Mouse (Mus musculus) liver, adult 2 months (tissue): Measurements from ENCODE around the gene Vwa7. TPM values are rescaled to one million over a fixed set of nuclear protein-coding genes. Genes with fewer than 3 reads are reported as not detected.

Source experiments
- DNase-seq: peaks from one replicate; pipeline ENCODE4 v3.0.0-alpha.2; 2011; ENCODE audit warnings: low read depth, low spot score; ENCODE audit errors: extremely low read depth
- H3K27ac ChIP-seq: fragments of 200-500 bp; replicated peaks from 2 replicates; pipeline ENCODE4 v1.5.1; 2012; ENCODE audit warnings: low read depth, mild to moderate bottlenecking, control low read depth, inconsistent platforms, low read length; ENCODE audit not compliant: insufficient read depth
- H3K27me3 ChIP-seq: fragments of 200-500 bp; 2 replicates; pipeline ENCODE4 v1.6.1; 2012; ENCODE audit warnings: mild to moderate bottlenecking, moderate library complexity, low read length, inconsistent platforms; ENCODE audit not compliant: control insufficient read depth, insufficient read depth
- H3K36me3 ChIP-seq: fragments of 200-500 bp; 2 replicates; pipeline ENCODE4 v1.6.1; 2012; ENCODE audit warnings: low read length, inconsistent platforms; ENCODE audit not compliant: control insufficient read depth, insufficient read depth
- H3K4me1 ChIP-seq: fragments of 200-500 bp; 2 replicates; pipeline ENCODE4 v1.6.1; 2011; ENCODE audit warnings: low read length; ENCODE audit not compliant: control insufficient read depth, insufficient read depth
- H3K4me3 ChIP-seq: fragments of 200-500 bp; 2 replicates; pipeline ENCODE4 v1.5.1; 2011; ENCODE audit warnings: low read depth, mild to moderate bottlenecking, control low read depth, low read length, moderate library complexity; ENCODE audit not compliant: insufficient read depth
- H3K79me2 ChIP-seq: fragments of 200-500 bp; 2 replicates; pipeline ENCODE4 v1.6.1; 2012; ENCODE audit warnings: inconsistent platforms, mild to moderate bottlenecking, low read length, moderate library complexity; ENCODE audit not compliant: control insufficient read depth, insufficient read depth
- H3K9ac ChIP-seq: fragments of 200-500 bp; 2 replicates; pipeline ENCODE4 v1.6.1; 2012; ENCODE audit warnings: low read depth, mild to moderate bottlenecking, control low read depth, inconsistent platforms, low read length
- CTCF ChIP-seq: fragments of 200-500 bp; IDR thresholded peaks from 2 replicates; pipeline ENCODE4 v1.5.1; 2011; ENCODE audit warnings: low read depth, low read length, control low read depth
- POLR2A ChIP-seq: fragments of 200-500 bp; IDR thresholded peaks from 2 replicates; pipeline ENCODE4 v1.6.1; 2011; ENCODE audit warnings: low read length, control low read depth; ENCODE audit not compliant: insufficient read depth; ENCODE audit errors: extremely low read depth
- WGBS: fragments of 180-500 bp; shearing (Covaris S2); methylation state at CpG from one replicate; pipeline ENCODE4 v1.1.7; 2018; 5-methylcytosine and 5-hydroxymethylcytosine counted together
- polyA plus RNA-seq: library from polyadenylated mRNA; depleted of rRNA; stranded (reverse); fragments of >200 nt; gene quantifications from 2 replicates; pipeline ENCODE4 v1.2.3, GENCODE M21; 2012
- total RNA-seq: library from RNA; depleted of rRNA; stranded (reverse); fragments of >200 nt; gene quantifications from 2 replicates; pipeline ENCODE4 v1.2.3, GENCODE M21; 2014

Vwa7 gene
- total and polyA plus RNA-seq, 2 experiments = 0.09 to 0.27 TPM

DNA sequence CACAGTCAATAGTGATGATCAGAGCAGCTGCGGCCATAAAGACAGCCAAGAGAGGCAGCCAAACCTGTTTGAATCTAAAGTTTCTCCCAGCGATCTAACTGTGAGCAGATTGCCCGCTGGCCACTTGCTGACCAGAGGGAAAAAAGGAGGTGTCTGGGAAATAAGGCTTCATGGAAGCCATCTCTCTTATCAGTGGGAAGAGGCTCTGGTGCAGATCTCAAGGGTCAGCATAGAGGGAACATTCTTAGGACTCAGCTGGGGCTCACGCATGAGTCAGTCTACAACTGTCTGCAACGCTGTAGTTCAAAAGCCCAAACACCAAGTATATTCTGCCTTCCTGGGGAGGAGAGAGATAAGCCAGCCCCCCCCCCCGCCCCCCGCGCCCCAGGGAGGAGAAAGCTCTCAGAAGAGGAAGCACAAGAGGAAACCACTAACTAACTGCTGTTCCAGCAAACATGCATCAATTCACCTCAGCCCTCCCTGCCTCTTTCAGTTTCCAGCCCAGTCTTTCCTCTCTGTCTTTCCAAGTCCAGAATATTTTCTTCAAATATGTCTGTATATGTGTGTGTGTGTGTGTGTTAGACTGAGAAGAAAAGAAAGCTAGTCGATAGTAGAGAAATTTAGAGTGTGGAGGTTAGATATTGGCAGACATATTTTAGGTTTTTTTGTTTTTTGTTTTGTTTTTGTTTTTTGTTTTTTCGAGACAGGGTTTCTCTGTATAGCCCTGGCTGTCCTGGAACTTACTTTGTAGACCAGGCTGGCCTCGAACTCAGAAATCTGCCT lies 32.0 kb downstream of the Vwa7 start:
- Histone ChIP-seq H3K4me3 (no peak overlapping the region), H3K9ac (peak overlapping the region; percentile 33), H3K36me3 (peaks cover 1% of the 10 kb centered on the region; the same call in 1 of the 2 replicates), H3K79me2 (no peaks in the 10 kb centered on the region), H3K27ac (peak overlapping the region; percentile 96), H3K4me1 (peaks cover 16% of the 10 kb centered on the region), H3K27me3 (no peaks in the 10 kb centered on the region)
- WGBS = 15% methylated on average over 11 of the region's 11 CpGs
- TF ChIP-seq POLR2A = no peak
- TF ChIP-seq CTCF = no peak
- no peak for DNase-seq

DNA sequence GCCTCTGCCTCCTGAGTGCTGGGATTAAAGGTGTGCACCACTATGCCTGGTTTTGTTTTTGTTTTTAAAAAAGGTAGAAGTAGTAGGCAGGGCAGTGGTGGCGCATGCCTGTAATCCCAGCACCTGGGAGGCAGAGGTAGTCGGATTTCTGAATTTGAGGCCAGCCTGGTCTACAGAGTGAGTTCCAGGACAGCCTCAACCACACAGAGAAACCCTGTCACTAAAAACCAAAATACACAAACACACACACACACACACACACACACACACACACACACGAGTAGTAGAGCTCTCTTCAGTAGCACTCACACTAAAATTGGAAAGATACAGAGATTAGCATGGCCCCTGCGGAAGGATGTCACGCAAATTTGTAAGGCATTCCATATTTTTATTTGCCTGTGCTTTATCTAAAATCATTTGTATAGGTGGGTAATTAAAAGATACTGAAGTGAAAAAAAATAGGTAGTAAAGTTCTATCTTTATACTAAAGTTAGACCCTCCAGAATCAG lies 32.6 kb downstream of the Vwa7 start:
- H3K4me3 ChIP-seq = no peak overlapping the region
- H3K9ac ChIP-seq = no peak overlapping the region
- TF ChIP-seq POLR2A (no peak), CTCF (no peak)
- H3K36me3 ChIP-seq = peaks cover 4% of the 10 kb centered on the region; the same call in 1 of the 2 replicates
- DNase-seq = no peak
- H3K79me2 ChIP-seq = no peaks in the 10 kb centered on the region
- whole genome bisulfite sequencing = 64% methylated on average over 5 of the region's 5 CpGs
- H3K27ac ChIP-seq = peak overlapping the region; percentile 51
- no peaks in the 10 kb centered on the region for H3K27me3 ChIP-seq
- H3K4me1 ChIP-seq = peaks cover 16% of the 10 kb centered on the region

DNA sequence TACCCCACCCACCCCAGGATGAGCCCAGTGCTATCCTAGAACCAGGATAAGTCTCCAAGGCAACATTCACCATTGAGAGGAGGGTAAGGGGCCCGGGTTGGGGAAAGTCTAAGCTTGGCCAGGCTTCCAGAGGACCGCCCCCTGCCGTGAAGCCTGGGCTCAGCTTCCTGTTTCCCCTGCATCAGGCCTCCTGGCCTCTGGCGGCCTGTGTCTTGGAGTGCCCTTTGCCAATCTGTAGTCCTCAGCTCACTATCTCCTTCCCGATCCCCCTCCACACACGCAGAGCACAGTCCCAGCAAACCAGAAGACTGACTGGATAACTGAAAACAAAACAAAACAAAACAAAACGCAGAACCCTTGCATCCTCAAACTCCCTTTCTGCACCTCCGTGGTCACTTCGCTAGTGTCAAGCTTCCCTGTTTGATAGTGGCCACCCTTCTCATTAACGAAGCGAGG lies 33.2 kb downstream of the Vwa7 start, which contains the start of gene Clic1:
Clic1 (plus strand) TSS at position 406 of the 456 bp plus-strand sequence.
- Histone ChIP-seq H3K27ac (peak within 1 kb of the TSS; percentile 56), H3K27me3 (no peaks in the 10 kb centered on the region), H3K36me3 (peaks cover 4% of the 10 kb centered on the region; the same call in 1 of the 2 replicates), H3K79me2 (no peaks in the 10 kb centered on the region), H3K9ac (peak within 1 kb of the TSS; percentile 77), H3K4me3 (peak within 1 kb of the TSS; percentile 75), H3K4me1 (peaks cover 16% of the 10 kb centered on the region)
- WGBS = 9% methylated on average over 9 of the region's 11 CpGs
- peak; percentile 16 for DNase-seq
- TF ChIP-seq POLR2A (no peak), CTCF (0 out of 2 replicates have a peak, but pooled peaks have one; percentile 16)

DNA sequence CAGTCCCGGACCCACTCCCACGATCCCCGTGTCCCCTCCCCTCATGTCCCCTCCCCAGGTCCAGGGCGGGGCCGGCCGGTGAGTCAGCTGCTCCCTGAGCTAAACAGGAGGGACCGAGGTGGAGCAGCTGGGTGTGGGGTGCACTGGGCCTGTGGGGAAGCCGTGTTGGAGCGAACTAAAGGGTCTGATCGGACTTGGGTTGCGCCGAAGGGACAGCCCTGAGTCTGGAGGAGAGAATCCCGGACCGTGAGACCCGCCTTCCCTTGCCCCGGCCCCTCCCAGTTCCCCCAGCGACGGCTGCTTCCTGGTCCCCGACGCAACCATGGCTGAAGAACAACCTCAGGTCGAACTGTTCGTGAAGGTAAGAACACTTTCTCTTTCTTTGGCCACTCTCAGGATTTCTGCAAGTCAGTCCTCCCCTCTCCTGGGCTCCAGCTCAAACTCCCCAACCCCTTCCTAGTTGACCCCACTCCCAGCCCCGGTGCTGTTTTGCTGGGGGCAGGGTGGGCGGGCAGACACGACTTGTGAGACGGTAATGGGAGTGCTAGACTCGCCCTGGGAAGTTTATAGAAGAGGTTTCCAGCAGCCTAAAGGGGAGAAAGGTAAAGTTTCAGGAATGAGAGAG lies 33.9 kb downstream of the Vwa7 start:
- Histone ChIP-seq H3K27me3 (no peaks in the 10 kb centered on the region), H3K4me3 (peak overlapping the region; percentile 75), H3K79me2 (no peaks in the 10 kb centered on the region), H3K36me3 (peaks cover 8% of the 10 kb centered on the region; the same call in 1 of the 2 replicates), H3K9ac (peak overlapping the region; percentile 77), H3K27ac (peak overlapping the region; percentile 56), H3K4me1 (peaks cover 15% of the 10 kb centered on the region)
- DNase-seq = peak; percentile 33
- 1% methylated on average over 27 of the region's 27 CpGs for WGBS
- TF ChIP-seq POLR2A (no peak), CTCF (no peak)

DNA sequence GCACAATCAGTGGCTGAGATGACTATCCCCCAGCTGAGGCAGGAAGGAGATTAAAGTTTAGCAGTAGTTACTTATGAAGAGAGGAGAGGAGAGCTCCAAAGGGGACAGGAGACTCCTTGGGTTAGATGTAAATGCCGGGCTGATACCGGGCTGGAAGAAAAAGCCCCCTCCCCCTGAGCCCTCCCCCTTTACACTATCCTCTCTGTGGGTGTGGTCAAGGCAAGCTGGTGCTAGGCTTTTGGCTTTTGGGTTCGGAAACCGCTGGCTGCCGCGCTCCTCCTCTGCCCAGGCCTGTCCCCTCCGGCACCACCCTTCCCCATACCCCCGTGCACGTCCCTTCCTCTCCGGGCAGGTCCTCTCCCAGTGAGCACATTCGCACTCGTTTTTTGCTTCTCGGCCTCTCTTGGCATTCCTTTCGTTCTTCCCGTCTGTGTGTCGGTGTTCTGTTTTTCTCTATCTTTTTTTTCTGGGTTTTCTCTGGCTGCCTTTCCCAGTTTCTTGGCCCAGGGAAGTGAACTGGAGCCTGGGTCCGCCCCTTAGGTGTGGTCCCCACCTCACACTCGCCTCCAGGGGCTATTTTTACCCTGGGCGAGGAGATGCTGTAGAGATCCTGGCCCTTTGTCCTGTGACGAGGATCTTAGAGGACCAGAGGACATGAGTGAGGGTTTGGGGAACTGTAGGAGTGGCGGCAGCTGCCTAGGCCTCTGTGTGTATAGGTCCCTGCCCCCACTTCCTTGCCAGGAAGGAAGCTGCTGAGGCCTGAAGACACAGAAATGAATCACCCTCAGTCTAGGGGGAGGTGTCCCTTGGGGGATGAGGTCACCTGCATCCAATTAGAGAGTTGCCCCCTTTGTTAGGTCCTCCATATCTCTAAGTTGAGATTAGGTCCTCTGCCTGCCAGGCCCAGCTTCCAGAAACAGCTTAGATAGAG lies 35.0 kb downstream of the Vwa7 start:
- Histone ChIP-seq H3K27me3 (no peaks in the 10 kb centered on the region), H3K36me3 (peaks cover 9% of the 10 kb centered on the region; the same call in 1 of the 2 replicates), H3K27ac (peak overlapping the region; percentile 80), H3K4me3 (peak overlapping the region; percentile 68), H3K9ac (peak overlapping the region; percentile 78), H3K79me2 (no peaks in the 10 kb centered on the region), H3K4me1 (peaks cover 12% of the 10 kb centered on the region)
- 59% methylated on average over 21 of the region's 21 CpGs for WGBS
- DNase-seq = peak; percentile 42
- TF ChIP-seq POLR2A (0 out of 2 replicates have a peak, but pooled peaks have one; percentile 26), CTCF (no peak)
